Mouse (Mus musculus) MN1 (cell line): Measurements from ENCODE around the gene Mast4.

Experiments
- DNase-seq: peaks from one replicate; pipeline ENCODE4 v3.0.0-alpha.2; 2016; ENCODE audit warnings: low spot score

Mast4 gene

DNA sequence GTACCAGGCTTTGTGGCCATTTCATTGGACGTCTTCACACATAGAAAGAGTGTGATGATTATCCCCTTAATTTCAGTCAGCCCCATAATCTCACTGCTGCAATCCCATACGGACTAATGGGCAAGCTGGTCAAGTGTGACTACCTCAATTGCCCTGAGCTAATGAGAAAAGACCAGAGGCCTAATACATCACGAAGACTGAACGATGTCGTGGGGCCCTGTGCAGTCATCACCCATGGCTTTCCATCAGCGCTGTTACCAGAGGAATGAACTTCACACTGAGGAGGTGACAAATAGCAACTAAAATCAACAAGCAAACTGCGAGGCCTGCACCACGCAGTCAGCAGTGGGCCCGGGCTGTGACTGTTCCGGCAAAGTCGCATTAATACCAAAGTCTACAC, 344.7 kb downstream of the Mast4 start:
- no peak for DNase-seq

DNA sequence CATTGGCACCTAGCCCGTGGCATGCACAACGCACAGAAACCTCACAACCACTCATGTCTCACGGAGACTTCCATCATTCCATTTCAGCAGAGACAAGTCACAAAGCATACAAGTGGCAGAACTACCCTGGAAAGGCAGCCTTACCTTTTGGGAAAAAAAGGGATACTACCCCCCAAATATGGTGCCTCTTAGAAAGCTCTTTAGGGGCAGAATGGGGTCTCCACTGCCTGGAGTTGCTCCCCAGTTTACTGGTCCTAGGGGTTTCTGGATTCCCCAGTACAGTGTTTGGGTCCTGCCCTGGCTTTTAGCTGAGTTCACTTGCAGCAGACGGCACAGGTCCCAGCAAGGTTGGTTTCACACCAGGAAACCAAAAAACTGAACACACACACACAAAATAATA, 345.3 kb downstream of the Mast4 start:
- no peak for DNase-seq

DNA sequence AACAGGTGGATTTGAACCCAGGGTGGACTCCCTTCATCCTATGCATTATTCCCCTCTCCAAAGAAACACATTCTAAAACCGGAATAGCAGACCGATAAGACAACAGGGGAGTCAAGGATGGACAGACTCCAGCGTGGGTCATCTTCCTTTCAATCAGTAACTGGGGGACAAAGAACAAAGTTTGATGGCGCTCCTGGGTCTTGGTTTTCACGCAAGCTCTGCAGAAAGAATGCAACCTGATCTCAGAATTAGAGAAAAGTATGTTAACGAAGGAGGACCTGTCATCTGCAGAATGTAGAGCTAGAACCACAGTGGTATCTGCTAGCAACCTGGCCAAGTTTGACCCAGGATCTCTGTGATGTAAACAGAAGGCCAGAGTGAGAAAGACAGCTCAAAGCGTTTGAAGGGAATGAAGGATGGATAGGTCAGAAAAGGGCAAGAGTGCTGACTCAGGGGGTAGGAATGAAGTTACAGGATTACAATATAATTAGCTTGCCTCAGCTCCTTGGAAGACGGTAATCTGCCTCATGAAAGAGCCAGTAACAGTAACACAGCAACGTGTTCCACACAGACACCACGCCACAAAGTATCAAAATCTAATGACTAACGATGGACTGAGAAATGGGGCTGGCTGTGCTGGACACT, 345.9 kb downstream of the Mast4 start:
- DNase-seq = no peak

DNA sequence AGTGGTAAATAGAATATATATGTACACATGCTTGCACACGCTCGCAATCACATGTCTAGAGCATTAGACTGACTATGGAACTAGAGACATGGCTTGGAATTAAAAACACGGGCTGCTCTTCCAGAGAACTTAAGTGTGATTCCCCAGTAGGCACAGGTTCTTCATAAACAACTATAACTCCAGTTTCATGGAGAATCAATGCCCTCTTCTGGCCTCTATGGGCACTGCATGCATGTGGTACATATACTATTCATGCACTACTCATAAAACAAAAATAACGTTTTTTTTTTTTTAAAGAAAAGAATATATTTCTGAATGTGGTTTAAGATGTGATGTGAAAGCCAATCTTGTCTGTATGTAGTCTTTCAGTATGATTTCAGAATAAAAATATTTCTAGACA, 349.7 kb downstream of the Mast4 start:
- DNase-seq = no peak

- DNase-seq = no peak
Observed at GRCm38 (mm10) chr13:102973853-102974252, 360.4 kb downstream of the Mast4 start.

GRCm38 (mm10) chr13:102963471-102963870, 370.8 kb downstream of the Mast4 start:
- no peak for DNase-seq

DNA sequence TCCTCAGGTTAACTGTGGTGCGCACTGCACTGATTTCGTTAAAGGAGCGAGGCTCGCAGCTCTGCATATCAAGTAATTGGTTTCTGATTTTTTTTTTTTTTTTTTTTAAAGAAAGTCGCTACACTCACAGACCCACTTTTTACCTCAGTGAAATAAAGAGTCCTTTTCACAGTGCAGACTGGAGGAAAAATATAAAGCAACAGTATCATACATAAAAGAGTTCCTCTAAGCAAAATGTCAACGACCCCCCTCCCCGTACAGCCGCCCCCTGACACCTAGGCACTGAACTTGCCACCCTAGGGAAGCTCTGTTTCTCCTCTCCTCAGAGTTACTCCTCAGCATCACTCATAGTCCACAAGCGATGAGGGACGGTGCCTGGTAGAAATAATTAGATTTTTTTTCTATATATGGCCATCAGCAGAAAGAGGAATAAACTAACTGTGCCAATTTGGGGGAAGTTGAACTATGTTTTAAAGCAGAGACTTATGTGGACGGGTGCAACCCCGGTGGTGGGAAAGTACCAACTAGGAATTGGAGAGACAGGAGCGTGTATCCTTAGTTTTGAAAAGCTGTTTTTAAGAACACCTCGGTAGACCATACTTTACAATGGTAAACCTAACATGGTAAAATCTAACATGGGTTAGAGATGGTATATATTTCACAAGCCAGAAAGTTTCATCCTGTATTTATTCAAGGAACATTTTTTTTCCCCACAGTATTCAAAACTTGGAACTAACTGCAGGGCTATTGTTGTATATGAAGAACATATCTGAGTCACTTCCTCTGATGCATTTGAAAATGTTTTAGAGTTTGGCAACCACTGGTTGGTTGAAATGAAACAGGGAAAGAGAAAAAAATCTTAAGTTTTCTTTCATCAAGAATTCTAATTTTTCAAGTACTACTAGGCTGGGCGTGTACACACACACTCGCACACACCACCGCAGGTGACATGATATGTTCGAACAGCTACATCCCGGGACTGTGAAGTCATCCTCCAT, 375.7 kb downstream of the Mast4 start:
- no peak for DNase-seq

GRCm38 (mm10) chr13:102957508-102958272, 376.6 kb downstream of the Mast4 start:
- DNase-seq = no peak

- no peak for DNase-seq
Observed at GRCm38 (mm10) chr13:102955506-102955905, 378.8 kb downstream of the Mast4 start.

- DNase-seq = no peak
Observed at GRCm38 (mm10) chr13:102949756-102950155, 384.5 kb downstream of the Mast4 start.

GRCm38 (mm10) chr13:102948966-102949365, 385.3 kb downstream of the Mast4 start:
- no peak for DNase-seq

DNA sequence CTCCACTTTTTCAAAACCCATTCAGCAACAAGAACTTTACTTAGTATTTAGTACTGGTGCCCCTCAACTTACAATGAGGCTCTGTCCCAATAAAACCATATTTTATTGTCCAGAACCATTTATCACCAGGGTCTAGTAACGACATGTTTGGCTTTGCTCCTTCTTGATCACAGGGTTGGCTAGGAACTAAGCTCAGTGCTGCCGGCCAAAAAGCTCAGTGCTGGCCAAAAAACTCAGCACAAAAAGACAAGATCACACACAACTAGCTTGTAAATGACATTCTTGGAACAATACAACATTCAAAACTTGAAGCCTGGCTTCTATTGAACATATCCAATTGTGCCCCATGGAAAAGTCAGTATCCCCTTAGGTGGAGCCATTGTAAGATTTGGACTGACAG, 386.8 kb downstream of the Mast4 start:
- no peak for DNase-seq

- DNase-seq = no peak
Observed at GRCm38 (mm10) chr13:102946024-102946821, 388.1 kb downstream of the Mast4 start.

- DNase-seq = no peak
Observed at GRCm38 (mm10) chr13:102945450-102945849, 388.8 kb downstream of the Mast4 start.

DNA sequence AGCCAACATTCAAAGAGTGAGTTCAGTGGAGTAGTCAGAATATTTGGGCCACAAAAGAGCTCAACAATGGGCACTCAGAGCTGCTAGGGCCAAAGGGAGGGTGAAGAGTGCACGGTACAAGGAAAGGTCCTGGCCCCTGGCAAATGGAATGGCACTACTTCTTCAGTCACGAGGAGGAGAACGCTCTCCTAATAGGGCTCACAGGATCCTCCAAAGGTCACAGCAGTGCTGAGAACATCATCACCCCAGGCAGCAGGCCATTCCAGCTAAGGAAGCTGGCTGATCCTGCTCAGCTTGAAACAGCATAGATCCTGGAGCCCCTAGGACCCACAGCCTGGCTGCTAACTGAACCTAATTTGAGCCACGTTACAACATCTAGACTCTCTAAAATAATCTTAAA, 389.8 kb downstream of the Mast4 start:
- DNase-seq = no peak

GRCm38 (mm10) chr13:102942557-102942956, 391.7 kb downstream of the Mast4 start:
- DNase-seq = no peak

- no peak for DNase-seq
Observed at GRCm38 (mm10) chr13:102940476-102940875, 393.8 kb downstream of the Mast4 start.

DNA sequence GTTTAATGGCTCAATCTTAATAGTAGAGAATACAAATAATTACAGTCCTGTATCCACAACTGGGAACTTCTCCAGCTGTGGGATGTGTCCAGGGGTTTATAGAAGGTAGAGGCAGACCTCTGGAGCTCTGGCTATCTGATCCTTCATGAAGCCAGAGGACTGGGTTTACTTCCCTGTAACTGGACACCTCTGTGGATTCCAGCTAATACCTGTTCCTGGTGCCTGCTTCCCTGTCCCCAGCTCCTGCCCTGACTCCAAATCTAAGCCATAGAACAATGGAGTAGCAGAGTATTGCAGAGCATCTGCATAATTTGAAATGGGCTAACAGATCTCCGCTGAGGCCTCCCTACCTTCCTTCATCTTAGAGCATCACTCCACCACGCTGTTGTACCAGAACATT, 398.1 kb downstream of the Mast4 start:
- no peak for DNase-seq

DNA sequence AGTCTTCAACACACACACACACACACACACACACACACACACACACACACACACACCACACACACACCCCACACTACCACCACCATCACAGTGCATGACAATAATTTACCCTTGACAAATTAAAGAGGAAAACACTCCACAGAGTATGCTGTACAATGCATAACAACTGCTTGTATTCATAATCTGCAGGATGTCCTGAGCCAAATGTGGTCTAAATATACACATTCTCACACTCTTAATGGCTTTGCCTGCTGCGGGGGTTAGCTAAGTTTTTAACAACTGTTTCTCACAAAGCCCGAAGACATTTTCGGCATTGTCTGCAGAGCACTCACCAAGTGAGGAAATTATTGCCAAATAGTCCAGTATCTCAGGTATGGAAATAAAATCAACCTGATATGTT, 398.5 kb downstream of the Mast4 start:
- DNase-seq = no peak

DNA sequence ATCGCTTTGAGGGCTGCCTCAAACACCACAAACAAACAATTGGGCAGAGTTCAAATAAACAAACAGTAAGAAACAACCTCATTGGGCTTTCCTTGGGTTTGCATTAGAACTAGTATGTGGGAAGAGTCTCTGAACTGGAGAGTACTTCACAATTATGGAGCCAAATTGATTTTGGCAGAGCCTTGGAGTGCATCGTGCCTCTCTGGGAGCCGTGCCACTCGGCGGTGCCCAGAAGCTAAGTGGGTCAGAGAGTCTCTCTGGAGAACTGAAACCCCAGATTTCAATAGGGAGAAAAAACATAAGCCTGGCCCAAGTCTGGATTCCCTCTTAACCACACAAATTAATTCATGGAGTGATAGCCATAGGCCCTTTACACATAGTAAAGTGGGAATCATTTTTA, 400.6 kb downstream of the Mast4 start:
- DNase-seq = no peak

DNA sequence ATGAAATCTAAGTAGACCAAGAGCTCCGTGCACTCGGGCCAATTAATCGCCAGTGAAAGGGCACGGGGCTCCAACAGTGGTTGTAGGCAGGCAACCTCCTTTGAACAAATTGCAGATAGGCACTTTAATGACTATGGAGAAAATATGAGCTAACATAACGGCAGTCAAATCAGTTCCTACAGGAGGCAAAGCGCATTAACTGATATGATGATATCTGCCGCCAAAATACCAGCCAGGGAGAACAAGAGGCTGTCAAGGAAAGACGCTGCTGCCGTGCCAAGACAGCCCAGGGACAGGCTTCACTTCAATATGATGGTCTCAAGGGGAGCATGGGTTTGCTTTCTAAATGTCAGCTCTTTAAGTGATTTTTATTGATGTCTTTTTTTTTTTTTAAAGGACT, 401.9 kb downstream of the Mast4 start:
- no peak for DNase-seq

- no peak for DNase-seq
Observed at GRCm38 (mm10) chr13:102931951-102932350, 402.3 kb downstream of the Mast4 start.
